Mouse (Mus musculus) E14TG2a.4 (cell line): Measurements from ENCODE around the gene Auh.

Source experiments
- H3K27me3 ChIP-seq: 2 replicates; pipeline ENCODE4 v1.6.1; 2014; ENCODE audit warnings: low read length, control low read depth; ENCODE audit not compliant: insufficient read depth
- H3K36me3 ChIP-seq: 2 replicates; pipeline ENCODE4 v1.6.1; 2014; ENCODE audit warnings: low read length, control low read depth; ENCODE audit not compliant: insufficient read depth
- H3K4me1 ChIP-seq: replicated peaks from 2 replicates; pipeline ENCODE4 v1.6.1; 2014; ENCODE audit warnings: low read depth, low read length, control low read depth
- H3K4me3 ChIP-seq: replicated peaks from 2 replicates; pipeline ENCODE4 v1.5.1; 2014; ENCODE audit warnings: mild to moderate bottlenecking, low read length
- H3K9me3 ChIP-seq: 2 replicates; pipeline ENCODE4 v1.6.1; 2014; ENCODE audit warnings: low read length, control low read depth
- CTCF ChIP-seq: conservative IDR thresholded peaks from 2 replicates; pipeline ENCODE4 v1.5.1; 2014; ENCODE audit warnings: low read length
- NANOG ChIP-seq: IDR thresholded peaks from 2 replicates; pipeline ENCODE4 v1.6.1; 2014; ENCODE audit warnings: borderline replicate concordance, low read length, mixed read lengths
- POU5F1 ChIP-seq: IDR thresholded peaks from 2 replicates; pipeline ENCODE4 v1.6.1; 2014; ENCODE audit warnings: low read length, borderline replicate concordance

Gene Auh

GRCm38 (mm10) chr13:52847071-52847470, 82.4 kb downstream of the Auh start:
- Histone ChIP-seq H3K4me1 (peaks cover 22% of the 10 kb centered on the region), H3K36me3 (no peaks in the 10 kb centered on the region), H3K9me3 (no peaks in the 10 kb centered on the region), H3K4me3 (no peak overlapping the region), H3K27me3 (no peaks in the 10 kb centered on the region)
- TF ChIP-seq CTCF (no peak), POU5F1 (no peak), NANOG (no peak)

GRCm38 (mm10) chr13:52845618-52846017, 83.9 kb downstream of the Auh start:
- Histone ChIP-seq H3K4me3 (no peak overlapping the region), H3K27me3 (no peaks in the 10 kb centered on the region), H3K9me3 (no peaks in the 10 kb centered on the region), H3K4me1 (peaks cover 14% of the 10 kb centered on the region), H3K36me3 (no peaks in the 10 kb centered on the region)
- no peak for TF ChIP-seq CTCF
- no peak for TF ChIP-seq NANOG
- no peak for TF ChIP-seq POU5F1

GRCm38 (mm10) chr13:52843536-52844178, 85.8 kb downstream of the Auh start:
- H3K9me3 ChIP-seq: no peaks in the 10 kb centered on the region
- H3K36me3 ChIP-seq: no peaks in the 10 kb centered on the region
- no peaks in the 10 kb centered on the region for H3K27me3 ChIP-seq
- no peak for TF ChIP-seq POU5F1
- no peak for TF ChIP-seq NANOG
- TF ChIP-seq CTCF: no peak
- no peak overlapping the region for H3K4me3 ChIP-seq
- H3K4me1 ChIP-seq: no peaks in the 10 kb centered on the region; the same call in 1 of the 2 replicates

DNA sequence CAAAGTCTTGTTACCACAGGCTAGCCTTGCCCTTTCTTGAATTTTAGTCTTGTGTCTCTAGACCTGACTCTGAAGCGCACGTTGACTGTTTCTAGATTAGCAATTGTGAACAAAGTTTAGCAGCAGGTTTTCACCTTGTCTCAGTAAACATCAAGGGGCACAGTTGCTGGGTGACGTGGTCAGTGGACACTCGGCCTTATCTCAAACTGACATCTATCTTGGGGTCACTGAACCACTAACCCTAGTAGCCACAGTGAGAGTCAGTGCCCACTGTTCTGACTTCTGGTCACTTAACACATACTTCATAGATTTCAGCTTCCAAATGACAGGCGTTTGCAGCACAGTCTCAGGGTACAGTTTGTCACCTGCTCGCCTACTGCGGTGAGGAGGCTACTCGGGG, 93.2 kb downstream of the Auh start:
- Histone ChIP-seq H3K36me3 (0 out of 2 replicates have a peak, but pooled peaks cover 3% of the 10 kb centered on the region), H3K27me3 (no peaks in the 10 kb centered on the region), H3K4me1 (peaks cover 6% of the 10 kb centered on the region; the same call in 1 of the 2 replicates), H3K9me3 (no peaks in the 10 kb centered on the region), H3K4me3 (no peak overlapping the region)
- no peak for TF ChIP-seq POU5F1
- no peak for TF ChIP-seq NANOG

- H3K27me3 ChIP-seq: no peaks in the 10 kb centered on the region
- H3K4me3 ChIP-seq: no peak overlapping the region
- H3K9me3 ChIP-seq: no peaks in the 10 kb centered on the region
- peaks cover 6% of the 10 kb centered on the region; the same call in 1 of the 2 replicates for H3K4me1 ChIP-seq
- TF ChIP-seq NANOG: no peak
- TF ChIP-seq CTCF: no peak
- TF ChIP-seq POU5F1: no peak
- H3K36me3 ChIP-seq: 0 out of 2 replicates have a peak, but pooled peaks cover 3% of the 10 kb centered on the region
These were observed 94.9 kb downstream of the Auh start for GRCm38 (mm10) chr13:52834591-52834990.

GRCm38 (mm10) chr13:52833748-52834147, 95.7 kb downstream of the Auh start:
- Histone ChIP-seq H3K36me3 (0 out of 2 replicates have a peak, but pooled peaks cover 3% of the 10 kb centered on the region), H3K4me3 (no peak overlapping the region)
- no peak for TF ChIP-seq NANOG
- TF ChIP-seq POU5F1: no peak
- TF ChIP-seq CTCF: no peak

DNA sequence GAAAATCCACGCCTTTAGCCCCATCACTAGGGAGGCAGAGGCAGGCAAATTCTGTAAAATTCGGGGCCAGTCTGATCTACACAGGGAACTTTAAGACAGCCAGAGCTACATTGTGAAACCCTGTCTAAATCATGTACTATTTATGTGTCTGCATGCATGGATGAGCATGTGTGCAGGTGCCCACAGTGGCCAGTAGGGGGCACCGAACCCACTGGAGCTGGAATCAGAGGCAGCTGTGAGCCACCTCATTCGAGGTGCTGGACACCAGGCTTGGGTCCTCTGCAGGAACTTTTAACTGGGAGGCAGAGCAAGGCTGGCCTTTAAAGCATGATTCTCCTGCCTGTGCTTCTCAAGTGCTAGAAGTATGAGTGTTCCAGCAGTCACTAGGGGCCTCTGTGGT, 96.3 kb downstream of the Auh start:
- peaks cover 6% of the 10 kb centered on the region; the same call in 1 of the 2 replicates for H3K4me1 ChIP-seq
- TF ChIP-seq POU5F1 (no peak), NANOG (no peak), CTCF (peak; percentile 93)

More at GRCm38 (mm10) chr13:52833748-52834147, 95.7 kb downstream of the Auh start:
- Histone ChIP-seq H3K9me3 (no peaks in the 10 kb centered on the region), H3K4me1 (peaks cover 6% of the 10 kb centered on the region; the same call in 1 of the 2 replicates), H3K27me3 (no peaks in the 10 kb centered on the region)

GRCm38 (mm10) chr13:52832481-52833170, 96.9 kb downstream of the Auh start:
- no peaks in the 10 kb centered on the region for H3K27me3 ChIP-seq
- H3K4me1 ChIP-seq: peaks cover 6% of the 10 kb centered on the region; the same call in 1 of the 2 replicates
- H3K36me3 ChIP-seq: 0 out of 2 replicates have a peak, but pooled peaks cover 3% of the 10 kb centered on the region
- no peak for TF ChIP-seq POU5F1
- no peak for TF ChIP-seq NANOG
- no peak for TF ChIP-seq CTCF
- no peaks in the 10 kb centered on the region for H3K9me3 ChIP-seq
- no peak overlapping the region for H3K4me3 ChIP-seq

More for the DNA sequence above, 96.3 kb downstream of the Auh start:
- H3K9me3 ChIP-seq: no peaks in the 10 kb centered on the region
- H3K4me3 ChIP-seq: no peak overlapping the region
- no peaks in the 10 kb centered on the region for H3K27me3 ChIP-seq
- 0 out of 2 replicates have a peak, but pooled peaks cover 3% of the 10 kb centered on the region for H3K36me3 ChIP-seq
